Mouse (Mus musculus) hindbrain, embryonic 15.5 days (tissue): ENCODE data around the gene Rps15. TPM values are rescaled to one million over a fixed set of nuclear protein-coding genes. Genes with fewer than 3 reads are reported as not detected.
A peak's percentile ranks its signal among the peaks of the same experiment; 100 is the strongest.

Source experiments
- ATAC-seq: fragments of 200-750 bp; cut with Nextera tagmentation; 2 replicates; pipeline ENCODE4 v1.8.0; 2017; ENCODE audit warnings: low read depth, moderate number of reproducible peaks, moderate TSS enrichment; ENCODE audit not compliant: low FRiP score
- H3K27ac ChIP-seq: fragments of 300-500 bp; sonication (generic); replicated peaks from 2 replicates; pipeline ENCODE4 v1.5.1; 2015; ENCODE audit warnings: mild to moderate bottlenecking, inconsistent platforms
- H3K27me3 ChIP-seq: fragments of 300-500 bp; sonication (generic); 2 replicates; pipeline ENCODE4 v1.6.1; 2015; ENCODE audit warnings: control low read depth, inconsistent platforms
- H3K36me3 ChIP-seq: fragments of 300-500 bp; sonication (generic); 2 replicates; pipeline ENCODE4 v1.6.1; 2015; ENCODE audit warnings: control low read depth, inconsistent platforms
- H3K4me1 ChIP-seq: fragments of 300-500 bp; sonication (generic); replicated peaks from 2 replicates; pipeline ENCODE4 v1.6.1; 2015; ENCODE audit warnings: control low read depth, inconsistent platforms
- H3K4me2 ChIP-seq: fragments of 300-500 bp; sonication (generic); 2 replicates; pipeline ENCODE4 v1.6.1; 2015; ENCODE audit warnings: moderate library complexity, mild to moderate bottlenecking, inconsistent platforms
- H3K4me3 ChIP-seq: fragments of 300-500 bp; sonication (generic); 2 replicates; pipeline ENCODE4 v1.5.1; 2015; ENCODE audit warnings: mild to moderate bottlenecking, inconsistent platforms
- H3K9ac ChIP-seq: fragments of 300-500 bp; sonication (generic); 2 replicates; pipeline ENCODE4 v1.6.1; 2015; ENCODE audit warnings: inconsistent platforms
- H3K9me3 ChIP-seq: fragments of 300-500 bp; sonication (generic); 2 replicates; pipeline ENCODE4 v1.6.1; 2016; ENCODE audit warnings: control low read depth, inconsistent platforms
- WGBS: fragments of 180-500 bp; shearing (Covaris S2); methylation state at CpG from one replicate; pipeline ENCODE4 v1.1.7; 2015; 5-methylcytosine and 5-hydroxymethylcytosine counted together
- polyA plus RNA-seq: library from polyadenylated mRNA; unstranded; fragments of >200 nt; fragmentation: Nextera tagmentation; extraction: Ambion mirVana; gene quantifications from 2 replicates; pipeline ENCODE4 v1.2.1, GENCODE M21; 2015

The Rps15 gene
- polyA plus RNA-seq, 1 experiment from 2014 or later = 551 TPM

GRCm38 (mm10) chr10:80262776-80263365 lies 29.4 kb upstream of the Rps15 start:
- H3K4me3 ChIP-seq = no peak overlapping the region
- H3K4me1 ChIP-seq = peaks cover 66% of the 10 kb centered on the region
- H3K27ac ChIP-seq = no peak overlapping the region
- H3K27me3 ChIP-seq = no peaks in the 10 kb centered on the region
- no peak overlapping the region for H3K4me2 ChIP-seq
- ATAC-seq = no peak
- no peak overlapping the region for H3K9ac ChIP-seq
- H3K9me3 ChIP-seq = no peaks in the 10 kb centered on the region
- WGBS = 91% methylated on average over 10 of the region's 10 CpGs
- peaks cover 8% of the 10 kb centered on the region for H3K36me3 ChIP-seq

DNA sequence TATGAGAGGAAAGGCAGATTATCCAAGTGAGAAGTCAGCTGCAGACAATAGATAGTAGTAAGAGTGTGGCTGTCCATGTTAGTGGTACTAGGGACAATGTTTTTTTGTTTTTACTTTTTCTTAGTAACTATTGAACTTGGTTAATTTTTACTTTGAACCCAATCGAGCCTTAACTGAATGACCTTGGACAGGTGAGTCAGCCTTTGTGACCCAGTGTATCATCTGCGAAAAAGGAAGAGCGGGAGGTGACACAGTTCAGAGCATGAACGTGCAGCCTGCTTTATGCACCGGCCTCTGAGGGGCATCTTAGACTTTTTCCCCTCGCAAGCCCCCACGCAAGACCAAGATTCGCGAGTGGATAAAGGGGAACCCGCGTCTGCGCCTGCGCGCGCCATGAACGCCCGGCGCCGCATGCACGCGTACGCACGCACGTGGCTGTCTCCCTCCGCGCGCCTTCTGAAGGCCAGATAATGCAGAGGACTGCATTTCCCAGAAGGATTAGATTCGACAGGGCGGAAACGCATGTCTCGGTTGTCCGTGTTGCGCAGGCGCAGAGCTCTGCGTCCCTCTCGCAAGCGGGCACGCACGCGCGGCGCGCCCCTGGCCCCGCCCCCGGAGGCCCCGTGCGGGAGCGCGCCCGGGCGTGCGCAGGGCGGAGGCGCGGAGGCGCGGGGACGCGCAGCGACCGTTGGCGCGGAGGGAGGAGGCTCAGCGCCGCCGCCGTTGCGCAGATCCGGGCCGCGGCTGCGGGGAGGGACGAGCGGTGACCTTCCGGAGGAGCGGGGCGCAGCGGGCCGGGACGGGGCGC lies 27.7 kb upstream of the Rps15 start:
- Histone ChIP-seq H3K36me3 (0 out of 2 replicates have a peak, but pooled peaks cover 3% of the 10 kb centered on the region), H3K27ac (peak overlapping the region; percentile 88), H3K9ac (peak overlapping the region; percentile 99), H3K4me2 (peak overlapping the region; percentile 85), H3K27me3 (no peaks in the 10 kb centered on the region), H3K9me3 (no peaks in the 10 kb centered on the region), H3K4me3 (peak overlapping the region; percentile 96), H3K4me1 (peaks cover 74% of the 10 kb centered on the region)
- ATAC-seq = peak; percentile 81
- WGBS = 2% methylated on average over 60 of the region's 81 CpGs

DNA sequence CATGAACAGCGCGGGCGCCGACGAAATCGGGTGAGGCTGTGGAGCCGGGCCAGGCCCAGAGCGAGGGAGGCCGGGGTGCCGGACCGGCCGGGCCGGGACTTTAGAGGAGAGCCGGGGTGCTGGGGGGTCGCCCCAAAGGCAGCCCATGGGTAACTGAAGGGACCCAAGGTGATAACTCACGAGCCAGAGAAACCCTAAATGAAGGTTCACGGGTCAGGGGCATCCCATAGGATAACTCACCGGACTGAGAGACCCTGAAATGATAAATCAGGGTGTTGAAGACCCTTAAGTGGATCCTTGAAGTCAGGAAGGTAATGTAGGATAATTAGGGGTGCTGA lies 27.1 kb upstream of the Rps15 start:
- Histone ChIP-seq H3K36me3 (0 out of 2 replicates have a peak, but pooled peaks cover 3% of the 10 kb centered on the region), H3K4me1 (peaks cover 72% of the 10 kb centered on the region), H3K27ac (peak overlapping the region; percentile 88), H3K4me3 (peak overlapping the region; percentile 96), H3K9ac (peak overlapping the region; percentile 99), H3K27me3 (no peaks in the 10 kb centered on the region), H3K4me2 (peak overlapping the region; percentile 85), H3K9me3 (no peaks in the 10 kb centered on the region)
- no peak; the same call in 1 of the 2 replicates for ATAC-seq
- under 1% methylated on average over 18 of the region's 18 CpGs for WGBS

- no peaks in the 10 kb centered on the region for H3K27me3 ChIP-seq
- no peaks in the 10 kb centered on the region for H3K9me3 ChIP-seq
- no peak for ATAC-seq
- H3K4me3 ChIP-seq = no peak overlapping the region
- H3K27ac ChIP-seq = 0 out of 2 replicates have a peak overlapping the region, but pooled peaks have one; percentile 30
- H3K4me2 ChIP-seq = no peak overlapping the region
- 0 out of 2 replicates have a peak, but pooled peaks cover 6% of the 10 kb centered on the region for H3K36me3 ChIP-seq
- WGBS = 95% methylated on average over 2 of the region's 2 CpGs
- peaks cover 68% of the 10 kb centered on the region for H3K4me1 ChIP-seq
- H3K9ac ChIP-seq = no peak overlapping the region
Measured at GRCm38 (mm10) chr10:80270099-80270498, 22.2 kb upstream of the Rps15 start.

- Histone ChIP-seq H3K4me1 (peaks cover 63% of the 10 kb centered on the region), H3K9me3 (no peaks in the 10 kb centered on the region), H3K9ac (no peak overlapping the region), H3K4me2 (no peak overlapping the region), H3K36me3 (0 out of 2 replicates have a peak, but pooled peaks cover 6% of the 10 kb centered on the region), H3K27me3 (no peaks in the 10 kb centered on the region), H3K27ac (0 out of 2 replicates have a peak overlapping the region, but pooled peaks have one; percentile 30), H3K4me3 (no peak overlapping the region)
- ATAC-seq = no peak
- WGBS = 72% methylated on average over 6 of the region's 6 CpGs
Measured at GRCm38 (mm10) chr10:80270734-80271181, 21.5 kb upstream of the Rps15 start.

GRCm38 (mm10) chr10:80271186-80271843 lies 20.9 kb upstream of the Rps15 start:
- ATAC-seq = no peak
- Histone ChIP-seq H3K27me3 (no peaks in the 10 kb centered on the region), H3K4me3 (no peak overlapping the region), H3K36me3 (peaks cover 10% of the 10 kb centered on the region; the same call in 1 of the 2 replicates), H3K9me3 (no peaks in the 10 kb centered on the region), H3K9ac (no peak overlapping the region), H3K4me2 (no peak overlapping the region), H3K27ac (no peak overlapping the region), H3K4me1 (peaks cover 58% of the 10 kb centered on the region)
- WGBS = 84% methylated on average over 5 of the region's 5 CpGs

DNA sequence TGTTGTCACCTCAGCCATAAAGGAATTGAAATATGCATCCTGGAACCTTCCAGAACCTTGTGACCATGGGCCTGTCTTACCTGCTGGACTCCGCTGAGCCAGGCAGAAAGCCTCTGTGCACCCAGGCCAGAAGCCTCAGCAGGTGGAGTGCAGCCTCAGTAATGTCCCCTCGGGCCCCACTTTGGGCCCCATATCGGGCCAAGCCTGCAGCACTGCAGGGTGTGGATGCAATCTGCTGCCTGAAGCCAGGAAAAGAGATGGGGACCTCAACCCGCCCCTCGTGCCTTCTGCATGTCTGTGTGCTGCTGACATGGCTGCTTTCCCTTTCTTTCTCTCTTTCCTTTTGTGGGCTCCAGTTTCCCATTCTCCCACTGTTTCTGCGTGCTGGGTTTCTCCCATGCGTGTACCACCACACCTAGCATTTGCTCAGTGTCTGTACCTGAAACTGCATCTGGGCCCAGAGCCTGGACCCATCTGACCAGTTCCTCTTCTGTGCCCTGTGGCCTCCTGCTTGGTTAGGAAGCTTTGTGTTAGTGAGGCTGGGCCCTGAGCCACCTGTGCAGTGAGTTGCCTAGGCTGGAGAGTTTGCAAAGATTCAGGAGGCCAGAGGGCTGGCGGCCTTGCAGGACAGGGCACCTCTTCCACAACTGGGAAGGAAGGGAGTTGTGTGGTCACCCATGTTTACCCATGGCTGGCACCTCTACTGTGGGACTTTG lies 20.2 kb upstream of the Rps15 start:
- ATAC-seq = no peak
- whole genome bisulfite sequencing = 88% methylated on average over 8 of the region's 8 CpGs
- Histone ChIP-seq H3K4me1 (peaks cover 51% of the 10 kb centered on the region), H3K36me3 (peaks cover 15% of the 10 kb centered on the region; the same call in 1 of the 2 replicates), H3K4me2 (no peak overlapping the region), H3K9ac (no peak overlapping the region), H3K9me3 (no peaks in the 10 kb centered on the region), H3K27me3 (no peaks in the 10 kb centered on the region), H3K27ac (no peak overlapping the region), H3K4me3 (no peak overlapping the region)

- H3K9ac ChIP-seq = no peak overlapping the region
- no peak for ATAC-seq
- no peak overlapping the region for H3K4me3 ChIP-seq
- H3K27me3 ChIP-seq = no peaks in the 10 kb centered on the region
- WGBS = 92% methylated on average over 3 of the region's 3 CpGs
- no peak overlapping the region for H3K27ac ChIP-seq
- peaks cover 30% of the 10 kb centered on the region for H3K36me3 ChIP-seq
- no peak overlapping the region for H3K4me2 ChIP-seq
- H3K4me1 ChIP-seq = peaks cover 32% of the 10 kb centered on the region
- no peaks in the 10 kb centered on the region for H3K9me3 ChIP-seq
Measured at GRCm38 (mm10) chr10:80273847-80274246, 18.4 kb upstream of the Rps15 start.

GRCm38 (mm10) chr10:80276238-80276637 lies 16.0 kb upstream of the Rps15 start:
- ATAC-seq = no peak
- no peak overlapping the region for H3K4me2 ChIP-seq
- no peak overlapping the region for H3K9ac ChIP-seq
- no peaks in the 10 kb centered on the region for H3K9me3 ChIP-seq
- H3K4me3 ChIP-seq = no peak overlapping the region
- peaks cover 52% of the 10 kb centered on the region for H3K36me3 ChIP-seq
- H3K27ac ChIP-seq = no peak overlapping the region
- H3K4me1 ChIP-seq = peaks cover 13% of the 10 kb centered on the region; the same call in 1 of the 2 replicates
- WGBS = 88% methylated on average over 5 of the region's 5 CpGs
- no peaks in the 10 kb centered on the region for H3K27me3 ChIP-seq

DNA sequence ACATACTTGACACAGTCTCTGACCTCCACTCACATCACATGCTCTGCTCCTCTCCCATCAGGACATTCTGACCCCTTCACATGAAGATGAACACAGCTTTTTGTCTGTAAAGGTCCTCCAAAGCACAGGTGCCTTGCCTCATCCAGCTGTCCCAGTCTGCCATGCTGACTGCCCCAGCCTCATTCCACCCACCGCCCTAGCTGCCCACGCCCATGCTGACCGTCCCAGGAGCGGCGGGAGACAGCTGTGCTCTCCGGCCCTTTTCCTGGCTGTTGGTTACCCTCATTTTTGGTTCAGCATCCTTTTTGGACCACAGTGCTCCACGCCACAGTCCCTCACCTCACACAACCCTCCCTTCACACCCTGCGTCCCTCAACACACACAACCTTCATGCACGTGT lies 13.9 kb upstream of the Rps15 start:
- Histone ChIP-seq H3K4me2 (no peak overlapping the region), H3K36me3 (peaks cover 57% of the 10 kb centered on the region), H3K4me1 (0 out of 2 replicates have a peak, but pooled peaks cover 3% of the 10 kb centered on the region), H3K9me3 (no peaks in the 10 kb centered on the region), H3K27me3 (no peaks in the 10 kb centered on the region), H3K4me3 (no peak overlapping the region), H3K9ac (no peak overlapping the region), H3K27ac (no peak overlapping the region)
- no peak for ATAC-seq
- 92% methylated on average over 9 of the region's 9 CpGs for WGBS

- Histone ChIP-seq H3K27ac (no peak overlapping the region), H3K4me1 (0 out of 2 replicates have a peak, but pooled peaks cover 3% of the 10 kb centered on the region), H3K4me3 (no peak overlapping the region), H3K9ac (no peak overlapping the region), H3K9me3 (no peaks in the 10 kb centered on the region), H3K4me2 (no peak overlapping the region), H3K36me3 (peaks cover 66% of the 10 kb centered on the region), H3K27me3 (no peaks in the 10 kb centered on the region)
- WGBS = 96% methylated on average over 12 of the region's 12 CpGs
- ATAC-seq = no peak
Measured at GRCm38 (mm10) chr10:80279273-80279672, 13.0 kb upstream of the Rps15 start.
